Mouse (Mus musculus) ES-E14 (cell line): ENCODE measurements at regions not wholly inside any gene's neighbourhood (a gene's known extent, or its start where the extent isn't known, plus 50 kb on each side); places are given as distances from the start of the nearest gene placed in this dataset.

Experiments
- CHD2 ChIP-seq: IDR thresholded peaks from 2 replicates; pipeline ENCODE4 v1.6.1; 2014; ENCODE audit warnings: mild to moderate bottlenecking, low read depth, low read length, inconsistent platforms
- HCFC1 ChIP-seq: IDR thresholded peaks from 2 replicates; pipeline ENCODE4 v1.6.1; 2012; ENCODE audit warnings: low read length, inconsistent platforms, borderline replicate concordance; ENCODE audit not compliant: insufficient read depth
- MAFK ChIP-seq: IDR thresholded peaks from 2 replicates; pipeline ENCODE4 v1.6.1; 2014; ENCODE audit warnings: mild to moderate bottlenecking, low read depth, low read length, inconsistent platforms; ENCODE audit not compliant: insufficient read depth
- ZC3H11A ChIP-seq: IDR thresholded peaks from 2 replicates; pipeline ENCODE4 v1.6.1; 2012; ENCODE audit warnings: low read depth, mild to moderate bottlenecking, inconsistent platforms, low read length, borderline replicate concordance

DNA sequence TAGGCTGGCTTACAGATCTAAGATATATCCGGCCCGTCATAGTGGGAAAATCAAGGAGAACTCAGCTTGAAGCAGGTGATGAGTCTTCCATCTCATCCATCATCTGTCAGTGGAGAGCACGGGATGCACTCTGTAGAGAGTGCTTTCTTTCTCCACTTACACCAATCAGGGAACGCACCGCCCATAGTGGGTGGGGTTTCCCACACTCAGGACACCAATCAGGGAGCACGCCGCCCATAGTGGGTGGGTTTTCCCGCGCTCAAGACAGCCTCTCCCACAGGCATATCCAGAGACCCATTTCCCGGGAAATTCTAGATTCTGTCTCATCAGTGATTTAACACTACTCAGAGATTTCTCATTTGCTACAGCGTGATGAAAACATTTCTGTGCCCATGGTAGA is 83.5 kb upstream of the Sorcs3 start:
- TF ChIP-seq CHD2 (no peak), ZC3H11A (no peak), MAFK (no peak), HCFC1 (no peak)
